Mouse (Mus musculus) cerebellum, adult 2 months (tissue): Measurements from ENCODE around the gene Wnt10a. TPM values are rescaled to one million over a fixed set of nuclear protein-coding genes. Genes with fewer than 3 reads are reported as not detected.

ENCODE experiments used
- DNase-seq, 2 experiments: peaks; one replicate each; pipeline ENCODE4 v3.0.0; 2021
- H3K27ac ChIP-seq: fragments of 200-500 bp; 2 replicates; pipeline ENCODE4 v1.5.1; 2012; ENCODE audit warnings: low read length, control low read depth, inconsistent platforms; ENCODE audit not compliant: insufficient read depth
- H3K27me3 ChIP-seq: fragments of 200-500 bp; 2 replicates; pipeline ENCODE4 v1.6.1; 2012; ENCODE audit warnings: inconsistent platforms, mild to moderate bottlenecking, low read length, moderate library complexity; ENCODE audit not compliant: control insufficient read depth, insufficient read depth
- H3K4me1 ChIP-seq: fragments of 200-500 bp; 2 replicates; pipeline ENCODE4 v1.6.1; 2011; ENCODE audit warnings: low read length; ENCODE audit not compliant: control insufficient read depth, insufficient read depth
- H3K4me3 ChIP-seq: fragments of 200-500 bp; replicated peaks from 2 replicates; pipeline ENCODE3; 2011; ENCODE audit warnings: mild to moderate bottlenecking, low read depth, low read length, control low read depth; ENCODE audit not compliant: insufficient read depth
- CTCF ChIP-seq: fragments of 200-500 bp; IDR thresholded peaks from 2 replicates; pipeline ENCODE4 v1.5.1; 2011; ENCODE audit warnings: low read depth, mild to moderate bottlenecking, control low read depth, low read length, moderate library complexity, borderline replicate concordance; ENCODE audit not compliant: insufficient read depth
- POLR2A ChIP-seq: fragments of 200-500 bp; IDR thresholded peaks from 2 replicates; pipeline ENCODE4 v1.6.1; 2011; ENCODE audit warnings: low read length, control low read depth, borderline replicate concordance; ENCODE audit not compliant: insufficient read depth
- WGBS: fragments of 180-500 bp; shearing (Covaris S2); methylation state at CpG from one replicate; pipeline ENCODE4 v1.1.7; 2018; 5-methylcytosine and 5-hydroxymethylcytosine counted together
- polyA plus RNA-seq: library from polyadenylated mRNA; depleted of rRNA; stranded (reverse); fragments of >200 nt; gene quantifications from 2 replicates; pipeline ENCODE4 v1.2.3, GENCODE M21; 2012

Wnt10a gene
- polyA plus RNA-seq, 1 experiment = 0.36 TPM

GRCm38 (mm10) chr1:74824518-74825302 lies 33.4 kb downstream of the Wnt10a start:
- Histone ChIP-seq H3K27me3 (no peaks in the 10 kb centered on the region; the same call in 1 of the 2 replicates), H3K27ac (no peak overlapping the region), H3K4me3 (no peak overlapping the region), H3K4me1 (no peaks in the 10 kb centered on the region)
- DNase-seq = no peak
- TF ChIP-seq POLR2A (no peak), CTCF (no peak)
- WGBS = 23% methylated on average over 14 of the region's 14 CpGs

DNA sequence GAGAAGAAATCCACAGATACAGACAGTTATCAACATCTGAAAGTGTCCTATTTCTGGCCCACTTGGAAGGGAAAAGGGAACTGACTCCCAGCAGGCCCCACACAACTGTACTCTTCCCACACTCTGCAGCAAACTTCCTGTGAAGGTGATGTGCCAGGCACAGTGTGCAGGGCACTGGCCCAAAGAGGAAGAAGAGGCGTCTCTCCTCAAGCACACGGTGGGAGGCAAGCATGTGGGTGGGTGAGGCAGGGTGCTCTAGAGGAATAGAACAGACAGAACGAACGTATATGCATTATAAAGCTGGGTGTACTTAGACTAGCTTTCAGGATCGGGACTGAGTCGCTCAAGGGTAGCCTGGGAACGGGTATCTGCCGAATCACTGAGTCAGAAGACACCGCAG lies 38.7 kb downstream of the Wnt10a start:
- TF ChIP-seq POLR2A (no peak), CTCF (no peak)
- Histone ChIP-seq H3K27me3 (no peaks in the 10 kb centered on the region), H3K4me3 (no peak overlapping the region), H3K4me1 (no peaks in the 10 kb centered on the region), H3K27ac (no peak overlapping the region)
- DNase-seq = no peak
- 82% methylated on average over 9 of the region's 9 CpGs for whole genome bisulfite sequencing

DNA sequence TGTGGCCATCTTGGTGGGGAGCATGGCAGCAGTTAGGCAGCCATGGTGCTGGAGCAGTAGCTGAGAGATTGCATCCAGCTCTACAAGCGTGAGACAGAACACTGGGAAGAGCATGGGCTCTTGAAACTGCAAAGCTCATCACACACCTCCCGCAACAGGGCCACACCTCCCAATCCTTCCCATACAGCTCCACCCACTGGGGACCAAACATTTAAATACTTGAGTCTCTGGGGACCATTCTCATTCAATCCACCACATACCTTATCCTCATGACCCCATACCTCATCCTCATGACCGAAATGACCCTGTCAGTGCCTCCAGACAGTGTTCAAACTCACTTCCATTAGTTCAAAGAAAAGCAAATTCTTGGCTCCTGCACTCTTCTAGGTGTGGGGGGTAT lies 41.9 kb downstream of the Wnt10a start:
- TF ChIP-seq POLR2A = no peak
- TF ChIP-seq CTCF = no peak
- Histone ChIP-seq H3K27me3 (no peaks in the 10 kb centered on the region), H3K4me3 (no peak overlapping the region), H3K4me1 (no peaks in the 10 kb centered on the region), H3K27ac (no peak overlapping the region)
- WGBS = 71% methylated on average over 3 of the region's 3 CpGs
- DNase-seq = no peak

DNA sequence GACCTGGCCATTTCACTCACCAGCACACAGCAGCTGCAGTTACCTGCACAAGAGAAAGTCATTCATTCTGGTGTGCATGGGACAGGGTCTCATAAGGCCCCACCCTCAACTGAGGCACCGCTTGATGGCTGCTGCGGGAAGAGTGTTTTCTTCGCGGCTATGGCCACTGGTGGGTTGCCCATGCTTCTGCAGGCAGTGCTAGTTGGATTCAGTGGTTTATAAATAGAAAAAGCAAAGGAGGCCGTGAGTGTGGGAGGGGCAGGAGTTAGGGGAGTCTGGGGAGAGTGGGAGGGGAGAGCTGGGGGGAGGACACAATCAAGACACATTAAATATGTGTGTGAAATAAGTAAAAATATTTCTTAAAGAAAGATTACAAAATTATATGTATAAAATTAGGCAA lies 51.8 kb downstream of the Wnt10a start:
- Histone ChIP-seq H3K27me3 (no peaks in the 10 kb centered on the region), H3K27ac (no peak overlapping the region), H3K4me1 (no peaks in the 10 kb centered on the region), H3K4me3 (no peak overlapping the region)
- 80% methylated on average over 5 of the region's 5 CpGs for WGBS
- TF ChIP-seq POLR2A = no peak
- TF ChIP-seq CTCF = no peak
- DNase-seq = no peak

GRCm38 (mm10) chr1:74846341-74846740 lies 55.0 kb downstream of the Wnt10a start:
- WGBS = 17% methylated on average over 9 of the region's 9 CpGs
- no peak for TF ChIP-seq POLR2A
- no peak for TF ChIP-seq CTCF

GRCm38 (mm10) chr1:74848946-74849345 lies 57.6 kb downstream of the Wnt10a start:
- 67% methylated on average over 5 of the region's 5 CpGs for WGBS

More at GRCm38 (mm10) chr1:74846341-74846740, 55.0 kb downstream of the Wnt10a start:
- Histone ChIP-seq H3K4me3 (no peak overlapping the region), H3K27ac (no peak overlapping the region), H3K27me3 (no peaks in the 10 kb centered on the region), H3K4me1 (no peaks in the 10 kb centered on the region)
- DNase-seq = no peak

DNA sequence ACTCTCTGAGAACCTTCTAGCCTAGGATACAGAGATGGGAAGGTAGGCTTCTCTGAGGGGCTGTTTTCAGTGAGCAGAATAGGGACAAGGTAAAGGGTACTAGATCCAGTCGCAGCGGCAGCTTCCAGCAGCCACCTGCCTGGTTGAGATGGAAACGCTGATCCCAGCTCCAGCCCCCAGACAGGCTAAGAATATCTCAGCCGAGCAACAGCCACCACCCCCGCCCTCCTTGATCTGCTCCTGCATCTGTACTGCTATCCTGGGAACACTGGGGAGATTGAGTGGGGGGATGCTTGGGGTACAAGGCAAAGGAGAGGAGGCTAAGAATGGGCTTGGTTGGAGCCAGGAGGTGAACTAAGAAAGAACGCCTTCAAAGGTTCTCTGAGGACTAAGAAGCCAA lies 58.9 kb downstream of the Wnt10a start:
- H3K4me3 ChIP-seq = no peak overlapping the region
- no peak for DNase-seq
- no peak for TF ChIP-seq CTCF
- TF ChIP-seq POLR2A = no peak
- no peak overlapping the region for H3K27ac ChIP-seq
- WGBS = 39% methylated on average over 6 of the region's 6 CpGs
- no peaks in the 10 kb centered on the region for H3K27me3 ChIP-seq
- no peaks in the 10 kb centered on the region for H3K4me1 ChIP-seq

More at GRCm38 (mm10) chr1:74848946-74849345, 57.6 kb downstream of the Wnt10a start:
- no peak for TF ChIP-seq POLR2A
- TF ChIP-seq CTCF = no peak
- Histone ChIP-seq H3K4me1 (no peaks in the 10 kb centered on the region), H3K27me3 (no peaks in the 10 kb centered on the region), H3K4me3 (no peak overlapping the region), H3K27ac (no peak overlapping the region)
- no peak for DNase-seq
